Mouse (Mus musculus) layer of hippocampus, adult 9-10 months (tissue): ENCODE data around the gene A230072I06Rik.

Experiments
- DNase-seq: peaks from one replicate; pipeline ENCODE4 v3.0.0; 2022; ENCODE audit warnings: low spot score

Gene A230072I06Rik

GRCm38 (mm10) chr8:12278663-12279312 is at the start of gene A230072I06Rik:
TSS of gene A230072I06Rik (plus strand) at chr8:12278819.
- no peak for DNase-seq

DNA sequence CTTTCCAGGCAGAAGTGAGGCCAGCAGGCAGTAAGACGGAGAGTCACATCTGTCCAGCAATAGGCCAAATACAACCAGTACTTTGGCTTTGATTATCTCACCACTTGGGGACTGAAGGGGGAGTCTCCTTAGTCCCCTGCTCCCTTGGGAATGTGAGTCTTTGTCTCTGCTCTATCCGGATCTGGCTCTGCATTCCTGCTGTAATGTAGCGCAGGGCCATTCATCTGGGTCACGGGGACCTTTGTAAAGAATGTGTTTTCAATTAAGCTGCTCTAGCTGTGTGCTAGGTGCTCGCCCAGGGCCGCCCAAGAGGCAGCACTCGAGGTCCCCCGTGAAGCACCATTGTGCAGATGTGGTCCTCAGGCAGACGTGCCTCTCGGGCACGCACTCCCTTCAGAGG is 44.6 kb upstream of the A230072I06Rik start:
- DNase-seq, result no peak

- DNase-seq, result no peak
Observed at GRCm38 (mm10) chr8:12238775-12239174, 39.8 kb upstream of the A230072I06Rik start.

- no peak for DNase-seq
Observed at GRCm38 (mm10) chr8:12240143-12240542, 38.5 kb upstream of the A230072I06Rik start.

DNA sequence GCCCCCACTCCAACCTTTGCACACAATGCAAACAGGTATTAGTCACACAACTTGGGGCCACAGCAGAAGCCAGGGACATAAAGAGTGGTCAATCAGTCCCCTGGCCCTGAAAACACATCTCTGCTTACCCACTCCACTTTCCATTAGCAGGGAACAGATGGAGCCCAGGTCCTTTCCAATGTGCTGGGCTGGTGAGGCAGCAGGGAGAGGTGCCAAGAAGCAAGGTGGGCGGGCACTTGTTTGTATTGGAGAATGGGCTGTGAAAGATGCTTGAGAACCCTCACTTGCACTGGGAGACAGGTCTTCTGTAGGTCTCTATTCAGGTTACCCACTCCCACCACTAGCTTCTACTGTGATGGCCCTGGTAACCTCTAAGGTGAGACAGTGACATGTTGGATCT is 34.9 kb upstream of the A230072I06Rik start:
- no peak for DNase-seq

- no peak for DNase-seq
Observed at GRCm38 (mm10) chr8:12259890-12260289, 18.7 kb upstream of the A230072I06Rik start.

GRCm38 (mm10) chr8:12260476-12261029 is 18.1 kb upstream of the A230072I06Rik start:
- no peak for DNase-seq

DNA sequence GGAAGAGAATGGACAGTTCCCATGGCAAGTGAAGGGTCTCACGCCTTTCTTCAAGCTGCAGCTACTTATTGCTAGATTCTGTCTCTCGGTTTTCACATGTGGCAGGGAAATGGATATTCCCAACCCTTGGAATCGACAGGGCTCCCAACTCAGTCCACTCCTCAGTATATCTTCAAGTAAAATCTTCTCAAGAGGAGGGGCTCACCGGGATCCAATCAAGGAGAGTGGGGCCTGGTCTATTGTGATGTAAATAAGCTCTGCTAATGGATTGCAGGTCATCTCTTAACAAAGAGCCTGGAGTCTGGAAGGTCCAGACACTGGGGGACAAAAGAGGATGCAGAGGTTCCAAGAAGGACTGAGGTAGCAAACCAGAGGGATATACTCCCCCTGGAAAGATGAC is 17.1 kb upstream of the A230072I06Rik start:
- DNase-seq, result no peak

GRCm38 (mm10) chr8:12264996-12265395 is 13.6 kb upstream of the A230072I06Rik start:
- DNase-seq, result no peak

DNA sequence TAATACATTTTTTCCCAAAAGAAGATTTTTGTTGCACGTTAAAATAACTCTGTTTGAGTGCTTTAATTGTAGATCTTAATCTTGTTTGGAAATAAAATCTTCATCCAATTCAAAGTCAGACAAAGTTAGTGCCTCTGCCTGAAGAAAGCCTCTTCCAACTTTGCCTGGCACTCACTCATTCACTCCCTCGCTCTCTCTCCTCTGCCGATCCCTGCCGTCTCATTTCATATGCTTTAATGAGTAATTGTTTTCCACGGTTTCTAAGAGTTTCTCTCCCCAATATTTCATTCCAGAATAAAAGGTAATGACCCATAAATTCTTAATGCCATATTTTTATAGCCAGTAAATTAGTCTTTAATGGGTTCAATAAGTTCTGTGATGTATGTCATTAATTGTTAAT is 10.8 kb upstream of the A230072I06Rik start:
- no peak for DNase-seq

- DNase-seq, result no peak
Observed at GRCm38 (mm10) chr8:12268306-12268829, 10.3 kb upstream of the A230072I06Rik start.

DNA sequence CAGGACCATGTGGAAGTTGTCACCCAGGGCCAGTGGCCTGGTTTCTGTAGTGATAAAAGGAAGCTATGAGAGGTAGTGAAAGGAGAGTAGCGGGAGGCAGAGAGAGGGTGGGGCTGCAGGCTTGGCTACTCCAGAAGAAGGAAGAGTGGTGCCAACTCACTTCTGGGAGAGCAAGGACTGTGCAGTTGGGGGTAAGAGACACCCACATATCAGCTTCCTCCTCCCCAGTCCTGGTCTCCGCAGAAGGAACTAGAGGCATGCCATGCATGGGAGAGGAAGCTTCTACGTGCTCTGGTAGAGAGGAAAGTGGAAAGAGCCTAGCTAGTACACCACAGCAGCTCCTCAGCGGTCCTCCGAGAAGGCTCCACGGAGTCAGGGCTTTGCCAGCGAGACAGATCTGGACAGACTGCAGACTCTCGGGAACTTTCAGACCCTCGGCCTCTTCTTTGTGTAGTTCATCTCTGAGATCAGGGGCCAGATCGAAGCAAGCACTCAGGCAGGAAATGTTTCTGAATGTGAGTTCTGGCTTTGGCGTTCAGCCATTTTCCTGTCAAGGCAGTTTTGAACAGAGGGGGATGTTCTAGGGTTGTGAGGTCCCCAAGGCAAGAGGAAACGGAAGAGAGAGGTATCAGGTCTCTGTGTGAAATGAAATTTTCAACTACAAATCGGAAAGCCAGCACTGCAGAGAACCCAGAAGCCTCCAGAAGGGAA is 1.0 kb downstream of the A230072I06Rik start:
- no peak for DNase-seq

- DNase-seq, result no peak
Observed at GRCm38 (mm10) chr8:12282128-12282527, 3.5 kb downstream of the A230072I06Rik start.

DNA sequence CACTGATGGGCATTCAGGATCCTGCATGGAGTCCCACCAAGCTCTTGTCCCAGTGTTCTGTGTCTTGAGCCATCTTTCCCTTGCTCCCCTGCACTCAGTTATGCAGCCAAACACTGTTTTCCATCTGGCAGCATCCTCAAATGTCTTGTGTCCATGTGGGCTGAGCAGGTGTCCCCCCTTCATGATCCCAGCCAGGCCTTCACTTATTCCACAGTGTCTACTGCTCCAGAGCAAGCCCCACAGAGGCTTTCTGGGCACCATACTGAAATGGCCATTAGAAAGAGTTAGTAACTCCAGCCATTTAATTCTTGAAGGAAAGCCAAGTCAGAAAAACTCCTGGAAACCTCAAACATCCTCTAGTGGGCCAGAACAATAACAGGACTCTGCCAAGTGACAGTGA is 11.9 kb downstream of the A230072I06Rik start:
- no peak for DNase-seq

DNA sequence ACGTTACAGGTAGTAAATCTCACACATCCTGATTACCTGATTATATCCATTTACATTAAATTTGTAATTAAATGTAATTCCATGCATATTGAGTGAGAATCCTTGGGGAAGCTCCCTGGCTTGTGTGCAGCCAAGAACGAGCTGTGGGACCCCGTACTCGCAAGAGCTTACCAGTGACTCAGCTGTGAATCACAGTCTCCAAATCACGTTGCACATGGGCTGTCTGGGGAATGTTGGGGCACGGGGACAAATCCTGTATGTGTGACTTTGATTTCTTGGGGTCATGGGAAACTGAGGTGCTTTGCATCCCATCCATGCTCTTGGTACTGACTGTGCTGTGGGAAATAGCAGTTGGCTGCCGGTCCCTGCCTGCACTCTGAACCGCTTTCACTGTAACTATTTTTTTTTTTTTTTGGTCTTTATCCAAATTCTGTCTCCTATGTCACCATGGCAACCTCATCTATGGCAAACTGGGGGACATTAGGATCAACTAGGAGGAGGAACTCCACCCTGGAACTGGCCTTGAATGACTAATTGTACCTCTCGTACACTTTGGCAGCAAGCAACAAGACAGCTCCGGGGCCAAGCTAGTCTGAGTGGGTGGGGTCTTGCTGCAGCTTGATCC is 19.8 kb downstream of the A230072I06Rik start:
- DNase-seq, result no peak

GRCm38 (mm10) chr8:12301998-12302397 is 23.4 kb downstream of the A230072I06Rik start:
- no peak for DNase-seq

GRCm38 (mm10) chr8:12312975-12313734 is 34.5 kb downstream of the A230072I06Rik start:
- no peak for DNase-seq

DNA sequence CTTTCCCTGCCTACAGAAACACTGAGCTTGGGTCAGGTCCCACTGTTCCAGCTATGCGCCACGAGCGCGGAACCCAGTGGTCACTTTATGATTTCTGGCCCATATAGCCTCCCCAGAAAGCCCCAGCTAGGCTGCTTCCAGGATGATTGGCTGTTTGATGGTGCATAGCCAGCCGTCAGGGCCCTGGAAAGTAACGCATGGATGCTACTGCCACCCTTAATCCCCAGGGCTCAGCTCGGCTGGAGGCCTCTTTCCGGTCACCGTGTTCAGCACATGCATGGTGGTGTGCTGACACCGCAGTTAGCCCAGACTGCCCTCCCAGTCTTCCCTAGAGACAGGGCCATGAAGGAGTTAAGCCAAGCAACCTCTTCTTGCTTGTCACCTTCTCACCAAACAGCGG is 35.6 kb downstream of the A230072I06Rik start:
- no peak for DNase-seq

GRCm38 (mm10) chr8:12315177-12315576 is 36.6 kb downstream of the A230072I06Rik start:
- DNase-seq, result no peak

DNA sequence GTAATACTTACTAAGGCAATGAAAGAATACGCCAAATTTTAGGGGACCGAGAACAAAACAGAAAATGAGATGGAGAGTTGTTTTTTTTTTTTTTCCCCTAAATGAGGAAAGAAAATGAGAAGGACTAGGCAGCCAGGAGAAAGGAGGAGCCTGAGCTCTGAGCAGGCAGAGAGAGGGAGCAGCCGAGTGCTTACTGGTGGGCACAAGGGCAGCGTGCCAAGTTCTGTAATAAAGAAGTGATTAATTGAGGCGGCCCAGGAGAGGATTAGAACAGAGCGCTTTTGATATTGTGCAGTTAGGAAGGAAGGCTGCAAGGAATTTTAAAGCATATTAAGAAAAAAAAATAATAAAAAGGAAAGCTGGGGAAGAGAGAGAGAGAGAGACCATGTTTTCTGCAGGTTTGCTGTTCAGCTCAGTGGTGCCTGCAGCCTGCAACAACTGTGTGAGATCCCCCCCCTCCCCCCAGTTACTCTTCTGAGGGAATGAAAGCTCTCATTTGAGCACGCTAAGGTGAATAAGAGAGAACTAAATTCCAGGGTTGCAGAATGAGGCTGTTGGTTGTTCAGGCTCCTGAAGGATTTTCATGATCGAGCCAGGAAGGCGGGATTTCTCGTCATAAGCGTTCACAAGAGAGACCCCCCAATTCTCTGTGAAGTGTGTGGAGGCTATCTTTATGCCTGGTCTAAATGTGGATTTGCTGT is 41.3 kb downstream of the A230072I06Rik start:
- DNase-seq, result no peak

DNA sequence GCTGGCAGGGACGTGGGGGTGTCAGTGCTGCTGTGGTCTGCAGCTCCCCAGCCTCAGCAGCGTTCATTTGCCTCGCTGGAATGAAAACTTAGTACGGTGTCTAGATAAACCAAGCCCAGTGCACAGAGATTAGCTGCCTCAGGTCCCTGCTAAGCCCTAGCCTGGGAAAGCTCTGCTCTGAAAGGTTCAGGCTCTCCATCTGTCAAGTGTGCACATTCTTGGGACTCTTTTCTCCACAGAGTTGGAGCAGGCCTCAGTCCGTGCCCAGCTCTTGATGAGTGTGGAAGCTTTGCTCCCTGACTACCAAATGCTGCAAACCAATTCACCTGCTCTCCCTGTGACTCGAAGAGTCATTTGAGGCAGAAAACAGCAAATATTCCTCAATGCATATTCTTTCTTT is 43.5 kb downstream of the A230072I06Rik start:
- DNase-seq, result no peak
